Mouse (Mus musculus) heart, adult 2 months (tissue): ENCODE results near the gene Tenm3.

Experiments
- CTCF ChIP-seq: fragments of 200-600 bp; IDR thresholded peaks from 2 replicates; pipeline ENCODE4 v1.8.1; 2022; ENCODE audit warnings: antibody characterized with exemption, mild to moderate bottlenecking, moderate library complexity
- EP300 ChIP-seq: fragments of 200-500 bp; IDR thresholded peaks from 2 replicates; pipeline ENCODE4 v1.6.1; 2011; ENCODE audit warnings: low read depth, low read length, control low read depth; ENCODE audit not compliant: insufficient read depth
- POLR2A ChIP-seq: fragments of 200-500 bp; IDR thresholded peaks from 2 replicates; pipeline ENCODE4 v1.6.1; 2011; ENCODE audit warnings: mild to moderate bottlenecking, low read depth, low read length, control low read depth; ENCODE audit not compliant: insufficient read depth

- TF ChIP-seq POLR2A (no peak), EP300 (no peak), CTCF (no peak)
These were observed 128.1 kb downstream of the Tenm3 start for GRCm38 (mm10) chr8:48715616-48716015.
